Mouse (Mus musculus) midbrain, embryonic 12.5 days (tissue): ENCODE measurements at regions not wholly inside any gene's neighbourhood (a gene's known extent, or its start where the extent isn't known, plus 50 kb on each side); places are given as distances from the start of the nearest gene placed in this dataset.

Experiments
- ATAC-seq: fragments of 200-750 bp; cut with Nextera tagmentation; 2 replicates; pipeline ENCODE4 v1.8.0; 2017; ENCODE audit warnings: low read depth, moderate TSS enrichment, moderate library complexity; ENCODE audit not compliant: low FRiP score
- H3K27ac ChIP-seq: fragments of 300-500 bp; sonication (generic); replicated peaks from 2 replicates; pipeline ENCODE4 v1.5.1; 2016; ENCODE audit warnings: mild to moderate bottlenecking
- H3K27me3 ChIP-seq: fragments of 300-500 bp; sonication (generic); 2 replicates; pipeline ENCODE4 v1.6.1; 2016; ENCODE audit warnings: mild to moderate bottlenecking
- H3K36me3 ChIP-seq: fragments of 300-500 bp; sonication (generic); 2 replicates; pipeline ENCODE4 v1.6.1; 2016
- H3K4me1 ChIP-seq: fragments of 300-500 bp; sonication (generic); 2 replicates; pipeline ENCODE4 v1.6.1; 2016
- H3K4me2 ChIP-seq: fragments of 300-500 bp; sonication (generic); replicated peaks from 2 replicates; pipeline ENCODE4 v1.6.1; 2016; ENCODE audit warnings: mild to moderate bottlenecking, moderate library complexity
- H3K4me3 ChIP-seq: fragments of 300-500 bp; sonication (generic); 2 replicates; pipeline ENCODE4 v1.5.1; 2016; ENCODE audit warnings: mild to moderate bottlenecking
- H3K9ac ChIP-seq: fragments of 300-500 bp; sonication (generic); replicated peaks from 2 replicates; pipeline ENCODE4 v1.6.1; 2016; ENCODE audit warnings: mild to moderate bottlenecking, moderate library complexity
- H3K9me3 ChIP-seq: fragments of 300-500 bp; sonication (generic); 2 replicates; pipeline ENCODE4 v1.6.1; 2016; ENCODE audit warnings: mild to moderate bottlenecking
- WGBS: fragments of 180-500 bp; shearing (Covaris S2); methylation state at CpG from one replicate; pipeline ENCODE4 v1.1.7; 2016; 5-methylcytosine and 5-hydroxymethylcytosine counted together

GRCm38 (mm10) chr17:16571403-16571802 is 492.5 kb upstream of the Zfp960 start:
- no peak for ATAC-seq

GRCm38 (mm10) chr17:16588791-16589190 is 475.1 kb upstream of the Zfp960 start:
- Histone ChIP-seq H3K4me1 (no peaks in the 10 kb centered on the region), H3K4me3 (no peak overlapping the region), H3K9ac (no peak overlapping the region), H3K27ac (no peak overlapping the region), H3K27me3 (no peaks in the 10 kb centered on the region), H3K9me3 (no peaks in the 10 kb centered on the region), H3K36me3 (no peaks in the 10 kb centered on the region), H3K4me2 (no peak overlapping the region)
- no peak for ATAC-seq
- 86% methylated on average over 1 of the region's 1 CpGs for WGBS

More at GRCm38 (mm10) chr17:16571403-16571802, 492.5 kb upstream of the Zfp960 start:
- H3K27ac ChIP-seq: no peak overlapping the region
- no peak overlapping the region for H3K4me3 ChIP-seq
- H3K9me3 ChIP-seq: no peaks in the 10 kb centered on the region
- H3K4me2 ChIP-seq: no peak overlapping the region
- no peaks in the 10 kb centered on the region for H3K4me1 ChIP-seq
- H3K27me3 ChIP-seq: no peaks in the 10 kb centered on the region
- WGBS: 56% methylated on average over 5 of the region's 5 CpGs
- no peak overlapping the region for H3K9ac ChIP-seq
- no peaks in the 10 kb centered on the region for H3K36me3 ChIP-seq

GRCm38 (mm10) chr17:16599671-16600070 is 464.2 kb upstream of the Zfp960 start:
- no peak for ATAC-seq
- Histone ChIP-seq H3K27me3 (no peaks in the 10 kb centered on the region), H3K9me3 (no peaks in the 10 kb centered on the region), H3K27ac (no peak overlapping the region), H3K4me1 (no peaks in the 10 kb centered on the region), H3K4me2 (no peak overlapping the region), H3K36me3 (no peaks in the 10 kb centered on the region), H3K9ac (no peak overlapping the region), H3K4me3 (no peak overlapping the region)
- WGBS: 59% methylated on average over 3 of the region's 3 CpGs

- 88% methylated on average over 1 of the region's 1 CpGs for WGBS
- no peaks in the 10 kb centered on the region for H3K36me3 ChIP-seq
- ATAC-seq: no peak
Measured at GRCm38 (mm10) chr17:16612405-16612979, 451.4 kb upstream of the Zfp960 start.

GRCm38 (mm10) chr17:16621931-16622556 is 441.9 kb upstream of the Zfp960 start:
- no peak overlapping the region for H3K9ac ChIP-seq
- no peaks in the 10 kb centered on the region for H3K4me1 ChIP-seq
- H3K27me3 ChIP-seq: no peaks in the 10 kb centered on the region
- no peak for ATAC-seq
- H3K4me2 ChIP-seq: no peak overlapping the region
- H3K4me3 ChIP-seq: no peak overlapping the region
- H3K9me3 ChIP-seq: no peaks in the 10 kb centered on the region
- H3K36me3 ChIP-seq: no peaks in the 10 kb centered on the region
- no peak overlapping the region for H3K27ac ChIP-seq
- WGBS: 85% methylated on average over 4 of the region's 4 CpGs

More at GRCm38 (mm10) chr17:16612405-16612979, 451.4 kb upstream of the Zfp960 start:
- Histone ChIP-seq H3K27me3 (no peaks in the 10 kb centered on the region), H3K9ac (no peak overlapping the region), H3K27ac (no peak overlapping the region), H3K4me2 (no peak overlapping the region), H3K4me3 (no peak overlapping the region), H3K9me3 (no peaks in the 10 kb centered on the region), H3K4me1 (no peaks in the 10 kb centered on the region)

- H3K9me3 ChIP-seq: no peaks in the 10 kb centered on the region
- no peak overlapping the region for H3K4me2 ChIP-seq
- H3K9ac ChIP-seq: no peak overlapping the region
- H3K36me3 ChIP-seq: no peaks in the 10 kb centered on the region
- no peak for ATAC-seq
- H3K4me1 ChIP-seq: no peaks in the 10 kb centered on the region
- 87% methylated on average over 1 of the region's 1 CpGs for WGBS
- H3K27me3 ChIP-seq: no peaks in the 10 kb centered on the region
- no peak overlapping the region for H3K27ac ChIP-seq
- no peak overlapping the region for H3K4me3 ChIP-seq
Measured at GRCm38 (mm10) chr17:16629854-16630253, 434.1 kb upstream of the Zfp960 start.

GRCm38 (mm10) chr17:16633426-16633825 is 430.5 kb upstream of the Zfp960 start:
- no peaks in the 10 kb centered on the region for H3K36me3 ChIP-seq
- no peaks in the 10 kb centered on the region for H3K4me1 ChIP-seq
- no peaks in the 10 kb centered on the region for H3K9me3 ChIP-seq
- no peak overlapping the region for H3K4me2 ChIP-seq
- no peaks in the 10 kb centered on the region for H3K27me3 ChIP-seq
- no peak for ATAC-seq
- H3K9ac ChIP-seq: no peak overlapping the region
- no peak overlapping the region for H3K4me3 ChIP-seq
- no peak overlapping the region for H3K27ac ChIP-seq

- no peaks in the 10 kb centered on the region for H3K4me1 ChIP-seq
- H3K9ac ChIP-seq: no peak overlapping the region
- no peaks in the 10 kb centered on the region for H3K9me3 ChIP-seq
- no peaks in the 10 kb centered on the region for H3K36me3 ChIP-seq
- no peak for ATAC-seq
- no peak overlapping the region for H3K4me2 ChIP-seq
- H3K27me3 ChIP-seq: no peaks in the 10 kb centered on the region
- H3K27ac ChIP-seq: no peak overlapping the region
- no peak overlapping the region for H3K4me3 ChIP-seq
Measured at GRCm38 (mm10) chr17:16637463-16637862, 426.4 kb upstream of the Zfp960 start.

DNA sequence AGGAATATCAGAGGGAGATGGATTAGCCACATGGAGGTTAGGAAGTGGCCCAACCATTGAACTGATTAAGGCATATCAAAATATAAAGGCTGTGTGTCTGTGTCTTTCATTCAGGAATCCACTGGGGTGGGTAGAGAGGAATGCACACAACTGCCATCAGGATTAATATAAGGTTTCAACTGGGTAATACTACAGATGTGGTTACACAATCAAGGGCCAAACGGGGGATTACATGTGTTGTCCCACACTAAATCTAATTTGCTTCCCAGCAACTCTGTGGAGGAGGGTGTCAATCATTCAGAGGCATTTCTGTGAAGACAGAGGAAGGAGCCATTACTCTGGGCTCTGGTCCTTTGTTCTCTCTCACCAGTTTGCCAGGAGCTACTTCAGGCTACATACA is 416.0 kb upstream of the Zfp960 start:
- ATAC-seq: no peak
- Histone ChIP-seq H3K27me3 (no peaks in the 10 kb centered on the region), H3K9ac (no peak overlapping the region), H3K4me3 (no peak overlapping the region), H3K36me3 (no peaks in the 10 kb centered on the region), H3K4me2 (no peak overlapping the region), H3K27ac (no peak overlapping the region), H3K4me1 (no peaks in the 10 kb centered on the region), H3K9me3 (no peaks in the 10 kb centered on the region)
- 48% methylated on average over 1 of the region's 1 CpGs for WGBS

GRCm38 (mm10) chr17:16665253-16665652 is 398.7 kb upstream of the Zfp960 start:
- H3K36me3 ChIP-seq: no peaks in the 10 kb centered on the region
- H3K27me3 ChIP-seq: no peaks in the 10 kb centered on the region
- no peak overlapping the region for H3K9ac ChIP-seq
- ATAC-seq: no peak
- no peak overlapping the region for H3K4me3 ChIP-seq
- no peak overlapping the region for H3K27ac ChIP-seq
- no peaks in the 10 kb centered on the region for H3K4me1 ChIP-seq
- no peaks in the 10 kb centered on the region for H3K9me3 ChIP-seq
- H3K4me2 ChIP-seq: no peak overlapping the region

- WGBS: 52% methylated on average over 1 of the region's 1 CpGs
- ATAC-seq: no peak
- H3K4me2 ChIP-seq: no peak overlapping the region
- H3K27me3 ChIP-seq: no peaks in the 10 kb centered on the region
- H3K36me3 ChIP-seq: no peaks in the 10 kb centered on the region
- no peaks in the 10 kb centered on the region for H3K9me3 ChIP-seq
- H3K9ac ChIP-seq: no peak overlapping the region
- no peak overlapping the region for H3K27ac ChIP-seq
- no peaks in the 10 kb centered on the region for H3K4me1 ChIP-seq
- no peak overlapping the region for H3K4me3 ChIP-seq
Measured at GRCm38 (mm10) chr17:16667606-16668005, 396.3 kb upstream of the Zfp960 start.

DNA sequence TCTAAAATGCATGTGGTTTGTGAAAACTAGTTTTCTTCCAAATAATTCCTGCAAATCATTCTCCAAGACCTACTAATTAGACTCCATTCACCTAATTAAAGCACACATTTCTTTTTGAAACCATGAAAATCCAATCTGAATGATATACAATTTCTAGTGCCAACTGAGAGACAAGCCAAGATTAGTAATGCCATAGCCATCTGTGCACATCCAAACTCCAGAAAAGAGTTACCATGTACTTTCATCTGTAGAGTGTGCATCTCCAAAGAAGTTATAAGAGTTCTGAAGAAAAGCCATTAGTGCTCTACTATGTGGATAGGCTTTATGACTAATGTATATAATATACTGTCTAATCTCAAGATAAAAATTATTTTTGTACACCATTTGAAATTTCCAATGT is 359.7 kb upstream of the Zfp960 start:
- H3K4me3 ChIP-seq: no peak overlapping the region

DNA sequence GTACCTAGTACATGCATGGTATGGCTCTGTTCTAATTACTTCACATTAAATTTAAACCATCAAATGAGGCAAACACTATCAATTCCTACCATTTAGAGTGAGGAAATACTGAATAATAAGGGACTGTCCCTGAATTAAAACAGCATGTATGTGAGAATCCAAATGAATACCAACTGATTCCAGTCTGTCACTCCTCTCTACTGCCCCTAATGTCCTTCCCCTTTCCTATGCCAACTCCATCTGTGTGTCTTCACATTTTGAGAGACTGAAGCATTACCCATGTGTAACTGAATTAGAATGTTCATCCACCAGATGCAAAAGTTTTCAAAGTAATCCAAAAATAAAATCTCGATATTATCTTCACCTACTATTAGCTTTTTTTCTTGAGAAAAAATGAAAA is 358.0 kb upstream of the Zfp960 start:
- no peaks in the 10 kb centered on the region for H3K4me1 ChIP-seq
- H3K4me2 ChIP-seq: no peak overlapping the region
- H3K27me3 ChIP-seq: no peaks in the 10 kb centered on the region
- 88% methylated on average over 1 of the region's 1 CpGs for WGBS
- H3K4me3 ChIP-seq: no peak overlapping the region
- no peaks in the 10 kb centered on the region for H3K36me3 ChIP-seq
- no peak overlapping the region for H3K27ac ChIP-seq
- no peak for ATAC-seq
- H3K9ac ChIP-seq: no peak overlapping the region
- H3K9me3 ChIP-seq: no peaks in the 10 kb centered on the region

More for the DNA sequence above, 359.7 kb upstream of the Zfp960 start:
- no peaks in the 10 kb centered on the region for H3K36me3 ChIP-seq
- no peak overlapping the region for H3K27ac ChIP-seq
- H3K27me3 ChIP-seq: no peaks in the 10 kb centered on the region
- H3K4me2 ChIP-seq: no peak overlapping the region
- no peak for ATAC-seq
- H3K4me1 ChIP-seq: no peaks in the 10 kb centered on the region
- no peak overlapping the region for H3K9ac ChIP-seq
- no peaks in the 10 kb centered on the region for H3K9me3 ChIP-seq
